Mouse (Mus musculus) cortical plate, adult 2 months (tissue): Measurements from ENCODE around the gene Gm13089. TPM values are rescaled to one million over a fixed set of nuclear protein-coding genes. Genes with fewer than 3 reads are reported as not detected.
"Not testable (repeated sequence)": the region's sequence is repeated elsewhere in the genome, so short reads cannot be mapped to it uniquely, and the experiment has no call there.

ENCODE experiments used
- H3K27ac ChIP-seq: fragments of 200-500 bp; 2 replicates; pipeline ENCODE4 v1.5.1; 2012; ENCODE audit warnings: low read length, control low read depth, inconsistent platforms; ENCODE audit not compliant: insufficient read depth
- H3K4me1 ChIP-seq: fragments of 200-500 bp; 2 replicates; pipeline ENCODE4 v1.6.1; 2011; ENCODE audit warnings: low read length; ENCODE audit not compliant: control insufficient read depth, insufficient read depth
- H3K4me3 ChIP-seq: fragments of 200-500 bp; 2 replicates; pipeline ENCODE4 v1.5.1; 2011; ENCODE audit warnings: mild to moderate bottlenecking, low read length, control low read depth; ENCODE audit not compliant: insufficient read depth
- CTCF ChIP-seq: fragments of 200-500 bp; IDR thresholded peaks from 2 replicates; pipeline ENCODE4 v1.5.1; 2011; ENCODE audit warnings: mild to moderate bottlenecking, control low read depth, low read length; ENCODE audit not compliant: insufficient read depth; ENCODE audit errors: extremely low read depth
- POLR2A ChIP-seq: fragments of 200-500 bp; IDR thresholded peaks from 2 replicates; pipeline ENCODE4 v1.6.1; 2011; ENCODE audit warnings: mild to moderate bottlenecking, low read length, control low read depth; ENCODE audit not compliant: insufficient read depth; ENCODE audit errors: extremely low read depth
- polyA plus RNA-seq: library from polyadenylated mRNA; depleted of rRNA; stranded (reverse); fragments of >200 nt; gene quantifications from 2 replicates; pipeline ENCODE4 v1.2.3, GENCODE M21; 2012; rRNA removed

The Gm13089 gene
- not detected in 2 replicates for polyA plus RNA-seq

- Histone ChIP-seq H3K4me1 (no peaks in the 10 kb centered on the region), H3K4me3 (no peak within 1 kb of the TSS), H3K27ac (no peak within 1 kb of the TSS)
- TF ChIP-seq CTCF (no peak), POLR2A (no peak)
Measured at GRCm38 (mm10) chr4:143702611-143703010, at the start of gene Gm13089. Gene Gm13089 (minus strand): TSS chr4:143702711.

GRCm38 (mm10) chr4:143719155-143719554, 16.6 kb upstream of the Gm13089 start, which contains the start of gene Gm13078:
Gene Gm13078 (plus strand): TSS chr4:143719455.
- TF ChIP-seq POLR2A (no peak), CTCF (no peak)
- Histone ChIP-seq H3K4me3 (no peak within 1 kb of the TSS), H3K27ac (no peak within 1 kb of the TSS), H3K4me1 (no peaks in the 10 kb centered on the region)

- not testable (repeated sequence) for H3K4me1 ChIP-seq, H3K27ac ChIP-seq, H3K4me3 ChIP-seq
Measured at GRCm38 (mm10) chr4:143657146-143657545, 45.4 kb downstream of the Gm13089 start, which contains the start of gene Gm13088. Gene Gm13088 (minus strand): TSS chr4:143657246.

Other genes starting within 250 kb of the Gm13089 start
- not detected in 2 replicates for gene Gm13043, start 191.4 kb downstream of the Gm13089 start, polyA plus RNA-seq
- not detected in 2 replicates for gene Gm13040, start 166.8 kb downstream of the Gm13089 start, polyA plus RNA-seq
- gene BC080695, start 151.0 kb downstream of the Gm13089 start, polyA plus RNA-seq, result not detected in 2 replicates
- gene Gm13057, start 151.0 kb downstream of the Gm13089 start, polyA plus RNA-seq, result not detected in 2 replicates
- gene Gm13083, start 87.7 kb downstream of the Gm13089 start, polyA plus RNA-seq, result not detected in 2 replicates
- gene Gm13088, start 45.5 kb downstream of the Gm13089 start, polyA plus RNA-seq, result not detected in 2 replicates
- not detected in 2 replicates for gene Gm13078, start 16.7 kb upstream of the Gm13089 start, polyA plus RNA-seq
- not detected in 2 replicates for gene Gm13023, start 86.6 kb upstream of the Gm13089 start, polyA plus RNA-seq
- not detected in 2 replicates for gene Gm13084, start 113.4 kb upstream of the Gm13089 start, polyA plus RNA-seq
- gene Gm13103, start 143.8 kb upstream of the Gm13089 start, polyA plus RNA-seq, result not detected in 2 replicates
- not detected in 2 replicates for gene Pramef6, start 197.7 kb upstream of the Gm13089 start, polyA plus RNA-seq
- not detected in 2 replicates for gene Pramef25, start 248.3 kb upstream of the Gm13089 start, polyA plus RNA-seq